Mouse (Mus musculus): ENCODE results near the gene Gm17542. TPM values are rescaled to one million over a fixed set of nuclear protein-coding genes. Genes with fewer than 3 reads are reported as not detected.
"Not testable (repeated sequence)": the region's sequence is repeated elsewhere in the genome, so short reads cannot be mapped to it uniquely, and the experiment has no call there.

Gm17542 gene
- not detected for total RNA-seq (2021)
- long read RNA-seq, experiment 1, result 0 reads
- long read RNA-seq, experiment 2, result 0 reads

GRCm38 (mm10) chr10:58718110-58718509 is at the start of gene Gm17542:
TSS of gene Gm17542 (minus strand) at chr10:58718210.
- DNase-seq (ENCODE audit: low spot score), result not testable (repeated sequence)

- no peak for DNase-seq (ENCODE audit: low spot score)
Observed at GRCm38 (mm10) chr10:58739779-58740178, 21.8 kb upstream of the Gm17542 start.

GRCm38 (mm10) chr10:58738152-58738551 is 20.1 kb upstream of the Gm17542 start:
- DNase-seq (ENCODE audit: low spot score), result no peak

DNA sequence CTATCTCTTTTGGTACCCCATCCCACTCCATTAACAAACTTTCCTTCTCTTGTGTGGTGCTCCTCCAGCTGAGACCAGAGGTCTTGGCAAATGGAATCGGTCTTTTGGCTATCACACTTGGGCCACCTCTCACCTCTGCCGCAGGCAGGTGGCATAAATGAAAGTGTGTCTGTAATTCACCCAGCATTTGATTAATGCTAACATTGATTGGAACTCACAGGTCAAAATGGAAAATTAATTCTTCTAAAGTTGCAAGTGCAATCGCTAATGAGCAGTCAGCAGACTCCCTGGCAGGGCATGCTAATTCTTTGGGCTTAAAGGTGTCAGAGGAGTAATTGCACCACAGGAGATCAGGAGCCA is 3.2 kb downstream of the Gm17542 start:
- DNase-seq (ENCODE audit: low spot score), result no peak

DNA sequence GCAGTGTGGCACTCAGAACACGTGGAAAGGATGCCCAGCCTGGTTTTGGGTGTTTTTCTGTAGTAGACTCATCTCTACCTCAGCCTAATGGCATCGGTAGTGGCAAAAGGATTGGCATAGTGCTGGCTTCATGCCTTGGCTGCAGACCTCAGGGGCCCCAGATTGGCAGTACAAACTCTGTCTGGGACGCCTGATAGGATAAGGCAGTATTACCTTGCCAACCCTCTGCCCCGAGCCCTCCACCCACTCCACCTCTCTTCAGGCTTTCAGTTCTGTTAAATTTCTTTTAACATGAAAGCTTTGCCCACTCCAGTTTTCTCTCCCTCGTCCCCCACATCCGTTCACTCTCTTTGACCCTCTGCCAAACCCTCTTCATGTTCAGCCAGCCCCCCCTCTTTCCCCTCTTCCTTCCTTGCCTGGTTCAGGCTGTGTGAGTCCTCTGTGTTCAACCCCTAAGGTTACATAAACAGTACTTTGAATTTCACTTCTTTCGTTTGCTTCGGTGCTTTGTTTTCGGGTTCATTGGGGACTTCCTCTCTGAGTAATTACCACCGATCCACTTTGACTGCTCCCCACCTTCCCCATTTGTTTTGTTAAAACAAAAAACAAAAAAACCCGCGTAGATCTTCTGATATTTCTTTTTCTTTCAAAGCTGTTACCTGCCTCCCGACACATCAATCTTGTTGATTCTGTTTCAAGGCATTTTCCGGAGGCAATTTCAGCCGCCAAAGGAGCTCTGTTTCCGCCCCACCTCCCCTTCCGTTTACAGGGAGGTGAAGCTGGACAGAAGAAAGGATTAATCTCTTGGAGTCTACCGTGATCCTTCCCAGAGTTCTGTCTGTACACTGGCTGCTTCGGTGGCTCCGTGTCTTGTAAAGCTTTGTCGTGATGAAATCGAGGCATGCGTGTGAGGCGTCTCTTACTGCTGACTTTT is 3.9 kb downstream of the Gm17542 start:
- DNase-seq (ENCODE audit: low spot score), result no peak

GRCm38 (mm10) chr10:58713225-58713624 is 4.8 kb downstream of the Gm17542 start:
- DNase-seq (ENCODE audit: low spot score), result no peak

DNA sequence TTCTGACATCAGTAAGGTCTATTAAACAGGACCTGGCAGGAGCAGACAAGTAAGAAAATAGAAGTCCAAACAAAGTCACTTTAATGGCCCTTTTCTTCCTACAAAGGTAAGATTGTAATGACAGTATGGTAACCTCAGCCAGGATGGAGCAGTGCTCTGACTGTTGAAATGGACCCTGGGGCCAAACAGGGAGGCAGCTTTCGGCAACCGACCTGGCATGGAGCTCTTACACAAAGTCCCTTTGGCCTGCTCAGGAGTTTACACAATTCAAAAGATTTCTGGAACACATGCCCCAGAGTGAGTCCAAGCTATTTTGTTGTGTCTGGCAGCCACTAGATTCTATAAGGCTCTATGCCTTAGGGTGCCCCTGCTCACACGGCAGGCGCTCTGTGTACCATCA is 9.0 kb downstream of the Gm17542 start:
- no peak for DNase-seq (ENCODE audit: low spot score)

DNA sequence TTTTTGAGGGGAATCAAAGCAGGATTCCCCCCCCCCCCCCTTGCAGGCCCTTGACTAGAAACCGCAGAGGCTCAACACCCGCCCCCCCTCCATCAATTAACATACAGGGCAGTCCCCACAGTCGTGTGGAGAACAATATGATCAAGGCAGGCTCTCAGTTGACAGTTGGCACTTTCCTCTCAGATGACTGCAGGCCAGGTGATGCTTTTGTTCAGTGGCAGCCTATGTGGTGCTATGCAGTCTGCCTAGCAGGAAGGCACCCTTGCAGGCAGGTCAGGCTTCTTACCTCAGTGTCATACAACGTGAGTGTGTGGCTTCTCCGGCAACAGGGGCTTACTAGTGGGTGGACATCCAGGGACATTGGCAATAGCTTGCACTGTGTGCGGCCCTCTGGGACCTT is 17.4 kb downstream of the Gm17542 start:
- no peak for DNase-seq (ENCODE audit: low spot score)

DNA sequence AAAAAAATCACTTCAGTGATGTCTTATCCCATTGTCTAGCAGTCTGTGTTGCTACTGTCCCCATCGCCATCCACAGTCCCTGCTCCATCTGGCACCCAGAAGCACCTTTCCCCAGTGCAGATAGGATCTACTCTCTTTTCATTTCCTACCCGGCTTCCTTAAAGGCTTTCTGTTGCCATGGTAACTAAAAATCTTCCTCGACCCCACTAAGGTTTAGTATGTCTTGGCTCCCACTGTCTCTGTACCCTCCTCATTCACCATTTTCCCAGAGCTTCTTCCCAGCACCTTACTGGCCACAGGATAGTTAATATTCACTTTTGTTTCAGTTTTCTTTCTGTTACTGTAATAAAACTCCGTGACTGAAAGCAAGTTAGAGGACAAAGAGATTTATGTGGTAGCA is 17.9 kb downstream of the Gm17542 start:
- DNase-seq (ENCODE audit: low spot score), result no peak

DNA sequence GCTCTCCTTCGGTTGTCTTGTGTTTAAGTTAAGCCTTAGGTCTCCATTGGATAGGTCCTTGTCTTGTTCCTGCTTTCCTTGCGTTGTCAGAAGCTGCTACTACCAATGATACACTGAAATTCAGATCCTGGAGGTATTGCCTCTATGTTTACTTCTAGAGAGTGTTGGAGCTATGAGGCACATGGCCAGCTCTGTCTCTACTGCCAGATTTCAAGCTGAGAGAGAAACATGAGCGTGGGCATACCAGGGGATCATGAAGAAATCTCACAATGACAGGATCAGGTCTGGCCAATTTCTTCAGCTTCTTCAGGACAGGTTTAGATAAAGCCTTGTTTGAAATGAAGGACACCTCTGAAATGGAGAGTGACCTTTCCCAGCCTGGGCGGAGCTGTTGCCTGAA is 19.1 kb downstream of the Gm17542 start:
- DNase-seq (ENCODE audit: low spot score), result no peak

DNA sequence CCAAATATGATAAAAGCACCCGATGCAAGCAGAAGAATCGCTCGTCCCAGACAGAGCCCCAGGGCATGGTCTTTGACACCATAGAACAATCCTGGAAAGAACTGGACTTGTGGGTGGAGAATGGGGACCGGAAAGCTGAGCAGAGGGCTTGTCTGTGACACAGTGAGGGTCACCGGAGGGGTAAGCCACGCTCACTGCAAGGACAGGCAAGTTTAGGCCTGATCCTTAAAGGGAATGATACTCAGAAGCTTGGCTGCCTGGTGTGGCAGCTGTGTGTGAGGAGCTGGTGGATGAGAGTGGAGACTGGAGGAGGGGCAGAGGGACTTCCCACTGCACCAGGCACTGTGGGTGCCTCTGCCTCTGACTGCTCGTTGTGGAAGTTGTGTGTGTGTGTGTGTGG is 27.0 kb downstream of the Gm17542 start:
- DNase-seq (ENCODE audit: low spot score), result no peak

DNA sequence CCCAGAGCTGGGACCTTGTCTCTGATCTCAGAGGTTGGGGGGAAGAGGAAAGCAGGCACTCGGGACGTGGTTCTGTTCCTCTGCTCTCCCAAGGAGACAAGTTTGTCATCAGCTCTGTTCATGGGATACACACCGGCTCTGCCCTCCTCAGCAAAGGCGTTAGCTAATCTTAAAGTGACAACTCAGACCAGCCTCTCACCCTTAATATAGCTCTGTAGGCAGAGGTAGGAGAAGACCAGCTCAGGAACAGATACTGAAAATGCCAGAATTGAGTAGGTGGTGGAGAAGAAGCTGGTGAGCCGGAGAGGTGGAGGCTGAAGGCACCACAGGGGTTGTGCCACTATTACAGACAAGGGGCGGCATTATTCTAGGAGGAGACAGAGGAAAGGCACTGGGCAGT is 38.7 kb downstream of the Gm17542 start:
- no peak for DNase-seq (ENCODE audit: low spot score)

- DNase-seq (ENCODE audit: low spot score), result peak; percentile 73
Observed at GRCm38 (mm10) chr10:58675533-58675932, 42.5 kb downstream of the Gm17542 start, which contains the start of gene Edar. TSS of gene Edar (minus strand) at chr10:58675654.

GRCm38 (mm10) chr10:58673278-58674061 is 44.5 kb downstream of the Gm17542 start:
- DNase-seq (ENCODE audit: low spot score), result peak; percentile 53

- no peak for DNase-seq (ENCODE audit: low spot score)
Observed at GRCm38 (mm10) chr10:58672557-58673277, 45.3 kb downstream of the Gm17542 start.

DNA sequence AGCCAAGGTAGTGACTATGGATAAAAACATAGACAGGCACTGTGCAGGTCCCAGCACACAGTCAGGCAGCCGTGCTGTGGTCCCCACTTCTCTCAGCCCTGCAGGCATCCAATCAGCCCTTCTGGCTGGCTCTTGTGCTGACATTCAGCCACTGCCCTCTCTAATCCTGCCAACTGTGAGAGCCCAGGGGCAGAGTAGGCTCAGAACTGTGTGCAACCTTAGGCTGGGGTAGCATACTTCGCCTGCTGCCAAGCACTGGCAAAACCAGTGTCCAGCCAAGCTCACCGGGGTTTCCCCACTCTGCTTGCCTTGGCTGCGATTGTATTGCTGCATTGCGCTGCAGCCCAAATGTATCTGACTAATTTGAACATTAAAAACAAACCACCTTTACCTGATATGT is 54.1 kb downstream of the Gm17542 start:
- DNase-seq (ENCODE audit: low spot score), result peak; percentile 27

Other genes starting within 250 kb of the Gm17542 start
- gene Ccdc138, start 220.3 kb downstream of the Gm17542 start, total RNA-seq (2021), result under 1 TPM; 0.17 to 0.23 TPM
- gene Edar, start 42.6 kb downstream of the Gm17542 start, total RNA-seq (2021), result under 1 TPM in 1 of 2 experiments, not detected in 1; 0.14 TPM
- gene Sh3rf3, start 95.1 kb upstream of the Gm17542 start, total RNA-seq (2021), result under 1 TPM; 0.41 to 0.64 TPM